Mouse (Mus musculus): ENCODE measurements around the gene Akna. TPM values are rescaled to one million over a fixed set of nuclear protein-coding genes. Genes with fewer than 3 reads are reported as not detected.

Gene Akna
- polyA plus RNA-seq, 1 experiment from 2014 or later, result 10.4 TPM

DNA sequence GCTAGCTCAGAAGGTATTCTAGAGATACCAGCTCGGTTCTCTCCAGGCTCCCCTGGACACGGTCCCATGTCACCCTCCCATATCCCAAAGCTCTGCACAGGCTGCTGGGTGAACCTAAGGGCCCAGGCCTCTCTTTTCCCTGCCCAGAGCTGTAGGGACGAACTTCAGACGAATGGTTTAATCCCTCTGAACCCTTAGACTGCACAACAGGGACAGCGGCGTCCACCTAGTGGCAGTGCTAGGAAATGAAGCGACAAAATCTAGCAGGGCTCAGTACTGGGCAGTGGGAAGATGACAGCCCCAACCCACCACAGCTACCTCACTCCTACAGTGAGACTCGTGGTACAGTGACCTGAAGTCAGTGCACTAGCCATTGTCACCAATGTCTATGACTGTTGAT, 5.5 kb upstream of the Akna start:
- Histone ChIP-seq H3K4me1 (peaks cover 44% of the 10 kb centered on the region), H3K9ac (no peak overlapping the region), H3K4me2 (replicated peaks) (peak overlapping the region; percentile 84), H3K36me3 (no peaks in the 10 kb centered on the region), H3K9me3 (replicated peaks) (no peaks in the 10 kb centered on the region), H3K27me3 (no peaks in the 10 kb centered on the region), H3K4me3 (no peak overlapping the region), H3K27ac (no peak overlapping the region)
- peak; percentile 47 for ATAC-seq (ENCODE audit: low FRiP score)
- 6% methylated on average over 8 of the region's 8 CpGs for WGBS

DNA sequence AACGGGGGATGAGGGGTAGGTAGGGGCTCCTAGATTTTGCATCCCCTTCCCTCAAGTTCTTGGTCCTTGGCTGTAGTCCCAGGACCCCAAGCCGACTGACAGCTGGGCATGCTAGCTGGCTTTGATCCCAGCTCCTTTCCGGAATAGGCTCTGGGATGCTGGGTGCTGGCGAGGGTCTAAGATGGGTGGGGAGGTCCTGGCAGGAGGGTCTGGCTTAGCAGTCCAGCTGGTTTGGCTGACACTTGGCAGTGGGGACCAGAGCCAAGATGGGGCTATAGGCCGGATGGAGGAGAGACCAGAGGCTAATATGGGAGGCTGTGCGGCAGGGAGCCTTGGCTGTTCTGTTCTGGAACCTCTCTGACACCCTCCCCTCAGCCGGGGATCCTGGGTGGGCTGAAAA, 5.1 kb upstream of the Akna start:
- H3K9me3 ChIP-seq (replicated peaks), result no peaks in the 10 kb centered on the region
- no peak overlapping the region for H3K4me3 ChIP-seq
- peak overlapping the region; percentile 84 for H3K4me2 ChIP-seq (replicated peaks)
- H3K9ac ChIP-seq, result no peak overlapping the region
- H3K27me3 ChIP-seq, result no peaks in the 10 kb centered on the region
- H3K27ac ChIP-seq, result no peak overlapping the region
- 63% methylated on average over 7 of the region's 7 CpGs for WGBS
- no peak for ATAC-seq (ENCODE audit: low FRiP score)
- H3K4me1 ChIP-seq, result peaks cover 48% of the 10 kb centered on the region
- no peaks in the 10 kb centered on the region for H3K36me3 ChIP-seq

GRCm38 (mm10) chr4:63405683-63406082, 2.5 kb upstream of the Akna start:
- ATAC-seq (ENCODE audit: low FRiP score), result no peak

DNA sequence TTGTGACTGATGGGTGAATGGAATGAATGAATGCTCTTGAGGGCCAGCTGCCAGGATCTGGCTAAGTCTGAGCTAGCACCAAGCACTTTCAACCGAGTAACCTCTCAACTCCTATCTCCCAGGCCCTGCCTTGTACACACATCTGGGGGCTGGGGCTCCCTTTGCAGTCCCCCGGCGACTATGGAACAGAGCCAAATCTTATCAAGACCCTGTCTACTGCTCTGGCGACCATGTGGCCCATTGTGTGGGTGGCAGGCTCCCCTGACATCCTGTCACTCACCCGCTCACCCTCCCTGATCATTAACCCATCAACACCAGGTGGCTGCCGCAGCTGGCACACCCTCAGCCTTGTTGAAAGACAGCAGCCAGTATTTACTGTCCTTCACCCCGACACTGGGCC, 1.9 kb upstream of the Akna start:
- whole genome bisulfite sequencing, result 16% methylated on average over 7 of the region's 7 CpGs
- ATAC-seq (ENCODE audit: low FRiP score), result peak; percentile 19
- Histone ChIP-seq H3K4me1 (peaks cover 66% of the 10 kb centered on the region), H3K27ac (0 out of 2 replicates have a peak overlapping the region, but pooled peaks have one; percentile 32), H3K4me3 (no peak overlapping the region), H3K36me3 (no peaks in the 10 kb centered on the region), H3K27me3 (no peaks in the 10 kb centered on the region), H3K9ac (no peak overlapping the region), H3K9me3 (replicated peaks) (no peaks in the 10 kb centered on the region), H3K4me2 (replicated peaks) (no peak overlapping the region)

More at GRCm38 (mm10) chr4:63405683-63406082, 2.5 kb upstream of the Akna start:
- H3K9ac ChIP-seq, result no peak overlapping the region
- no peaks in the 10 kb centered on the region for H3K27me3 ChIP-seq
- H3K4me1 ChIP-seq, result peaks cover 63% of the 10 kb centered on the region
- WGBS, result 63% methylated on average over 4 of the region's 4 CpGs
- H3K4me3 ChIP-seq, result no peak overlapping the region
- H3K36me3 ChIP-seq, result no peaks in the 10 kb centered on the region
- H3K27ac ChIP-seq, result 0 out of 2 replicates have a peak overlapping the region, but pooled peaks have one; percentile 32
- no peak overlapping the region for H3K4me2 ChIP-seq (replicated peaks)
- no peaks in the 10 kb centered on the region for H3K9me3 ChIP-seq (replicated peaks)

- H3K9ac ChIP-seq, result no peak overlapping the region
These were observed 1.1 kb upstream of the Akna start for GRCm38 (mm10) chr4:63404205-63404604.

DNA sequence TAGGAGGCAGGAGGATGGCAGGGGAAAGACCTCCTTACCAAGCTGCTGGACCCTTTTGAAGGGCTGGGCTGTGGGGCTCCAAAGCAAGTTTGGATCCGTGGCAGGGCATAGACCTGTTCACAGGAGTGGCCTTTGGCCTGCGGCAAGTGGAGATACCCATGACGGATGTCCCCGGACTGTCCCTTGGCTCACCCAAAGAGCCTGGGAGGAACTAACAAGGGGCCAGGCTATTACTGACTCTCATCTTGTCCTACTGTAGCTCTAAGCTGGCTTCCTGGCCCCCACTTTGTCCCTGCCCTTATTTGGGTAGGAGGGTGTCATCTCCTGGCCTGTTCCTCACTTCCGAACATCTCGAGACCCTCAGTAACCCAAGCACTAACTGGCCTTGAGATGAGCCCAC, 596 bp downstream of the Akna start:
- H3K9me3 ChIP-seq (replicated peaks), result no peaks in the 10 kb centered on the region

More at GRCm38 (mm10) chr4:63404205-63404604, 1.1 kb upstream of the Akna start:
- ATAC-seq (ENCODE audit: low FRiP score), result no peak
- no peak overlapping the region for H3K27ac ChIP-seq
- no peaks in the 10 kb centered on the region for H3K27me3 ChIP-seq
- no peak overlapping the region for H3K4me3 ChIP-seq
- peak overlapping the region; percentile 39; the same call in 1 of the 2 replicates for H3K4me2 ChIP-seq (replicated peaks)
- peaks cover 67% of the 10 kb centered on the region for H3K4me1 ChIP-seq
- 78% methylated on average over 7 of the region's 7 CpGs for WGBS
- H3K36me3 ChIP-seq, result no peaks in the 10 kb centered on the region
- H3K9me3 ChIP-seq (replicated peaks), result no peaks in the 10 kb centered on the region

GRCm38 (mm10) chr4:63402056-63402455, 1.1 kb downstream of the Akna start:
- Histone ChIP-seq H3K4me2 (replicated peaks) (peak overlapping the region; percentile 39; the same call in 1 of the 2 replicates), H3K9me3 (replicated peaks) (no peaks in the 10 kb centered on the region), H3K4me3 (no peak overlapping the region), H3K9ac (0 out of 2 replicates have a peak overlapping the region, but pooled peaks have one; percentile 4), H3K36me3 (no peaks in the 10 kb centered on the region), H3K27me3 (no peaks in the 10 kb centered on the region), H3K4me1 (peaks cover 58% of the 10 kb centered on the region), H3K27ac (no peak overlapping the region)
- ATAC-seq (ENCODE audit: low FRiP score), result no peak
- 93% methylated on average over 10 of the region's 10 CpGs for WGBS

More for the DNA sequence above, 596 bp downstream of the Akna start:
- no peak overlapping the region for H3K9ac ChIP-seq
- H3K4me3 ChIP-seq, result peak overlapping the region; percentile 16; the same call in 1 of the 2 replicates
- ATAC-seq (ENCODE audit: low FRiP score), result peak; percentile 1; the same call in 1 of the 2 replicates
- 69% methylated on average over 6 of the region's 6 CpGs for WGBS
- H3K27ac ChIP-seq, result peak overlapping the region; percentile 83
- no peaks in the 10 kb centered on the region for H3K36me3 ChIP-seq
- no peaks in the 10 kb centered on the region for H3K27me3 ChIP-seq
- peaks cover 58% of the 10 kb centered on the region for H3K4me1 ChIP-seq
- H3K4me2 ChIP-seq (replicated peaks), result peak overlapping the region; percentile 39

- Histone ChIP-seq H3K27me3 (no peaks in the 10 kb centered on the region), H3K4me1 (peaks cover 58% of the 10 kb centered on the region), H3K9me3 (replicated peaks) (no peaks in the 10 kb centered on the region), H3K4me3 (no peak overlapping the region), H3K4me2 (replicated peaks) (no peak overlapping the region), H3K27ac (no peak overlapping the region), H3K9ac (0 out of 2 replicates have a peak overlapping the region, but pooled peaks have one; percentile 4), H3K36me3 (no peaks in the 10 kb centered on the region)
- 87% methylated on average over 6 of the region's 6 CpGs for WGBS
- no peak for ATAC-seq (ENCODE audit: low FRiP score)
These were observed 1.5 kb downstream of the Akna start for GRCm38 (mm10) chr4:63401620-63402019.

DNA sequence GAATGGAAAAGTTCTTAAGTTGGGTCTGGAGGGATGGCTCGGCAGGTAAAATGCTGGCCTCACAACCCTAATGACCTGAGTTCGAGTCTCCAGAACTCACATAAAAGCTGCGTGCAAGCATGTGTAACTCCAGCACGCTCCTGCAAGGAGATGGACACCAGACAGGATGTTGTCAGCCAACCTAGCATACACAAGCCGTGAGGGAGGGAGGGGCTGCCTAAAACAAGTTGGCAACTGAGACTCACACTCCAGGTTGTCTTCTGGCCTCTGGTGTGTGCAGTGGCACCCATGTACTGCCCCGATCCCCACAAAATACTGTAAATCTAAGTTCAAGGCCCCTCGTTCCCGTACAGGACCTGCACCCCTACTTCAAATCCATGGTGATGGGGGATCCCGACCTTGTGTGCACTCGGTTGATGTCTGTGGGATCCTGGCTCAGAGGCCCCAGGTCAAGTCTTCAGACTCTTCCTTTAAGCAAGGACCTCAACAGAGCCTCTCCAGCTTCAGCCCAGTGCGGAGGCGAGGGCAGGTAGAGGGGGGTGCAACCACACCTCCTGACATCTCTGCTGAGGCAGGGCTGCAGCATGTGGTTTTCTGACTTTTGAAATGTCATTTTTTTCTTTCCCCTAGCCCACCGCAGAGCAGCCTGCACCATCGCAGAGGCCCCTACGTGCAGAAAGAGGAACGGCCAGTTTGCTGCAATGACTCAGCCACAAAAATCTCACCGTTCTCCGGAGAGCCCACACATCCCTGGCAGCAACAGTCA, 2.4 kb downstream of the Akna start:
- Histone ChIP-seq H3K4me3 (no peak overlapping the region), H3K27ac (no peak overlapping the region), H3K36me3 (no peaks in the 10 kb centered on the region), H3K4me2 (replicated peaks) (no peak overlapping the region), H3K9ac (no peak overlapping the region), H3K9me3 (replicated peaks) (no peaks in the 10 kb centered on the region), H3K4me1 (peaks cover 56% of the 10 kb centered on the region), H3K27me3 (no peaks in the 10 kb centered on the region)
- WGBS, result 89% methylated on average over 18 of the region's 18 CpGs
- no peak for ATAC-seq (ENCODE audit: low FRiP score)

- 0 out of 2 replicates have a peak overlapping the region, but pooled peaks have one; percentile 36 for H3K27ac ChIP-seq
- H3K27me3 ChIP-seq, result no peaks in the 10 kb centered on the region
- no peak overlapping the region for H3K9ac ChIP-seq
- H3K4me1 ChIP-seq, result peaks cover 47% of the 10 kb centered on the region
- peaks cover 7% of the 10 kb centered on the region for H3K36me3 ChIP-seq
- no peak overlapping the region for H3K4me2 ChIP-seq (replicated peaks)
- H3K9me3 ChIP-seq (replicated peaks), result no peaks in the 10 kb centered on the region
- H3K4me3 ChIP-seq, result no peak overlapping the region
- 60% methylated on average over 6 of the region's 8 CpGs for WGBS
- ATAC-seq (ENCODE audit: low FRiP score), result no peak
These were observed 3.4 kb downstream of the Akna start for GRCm38 (mm10) chr4:63399691-63400270.

DNA sequence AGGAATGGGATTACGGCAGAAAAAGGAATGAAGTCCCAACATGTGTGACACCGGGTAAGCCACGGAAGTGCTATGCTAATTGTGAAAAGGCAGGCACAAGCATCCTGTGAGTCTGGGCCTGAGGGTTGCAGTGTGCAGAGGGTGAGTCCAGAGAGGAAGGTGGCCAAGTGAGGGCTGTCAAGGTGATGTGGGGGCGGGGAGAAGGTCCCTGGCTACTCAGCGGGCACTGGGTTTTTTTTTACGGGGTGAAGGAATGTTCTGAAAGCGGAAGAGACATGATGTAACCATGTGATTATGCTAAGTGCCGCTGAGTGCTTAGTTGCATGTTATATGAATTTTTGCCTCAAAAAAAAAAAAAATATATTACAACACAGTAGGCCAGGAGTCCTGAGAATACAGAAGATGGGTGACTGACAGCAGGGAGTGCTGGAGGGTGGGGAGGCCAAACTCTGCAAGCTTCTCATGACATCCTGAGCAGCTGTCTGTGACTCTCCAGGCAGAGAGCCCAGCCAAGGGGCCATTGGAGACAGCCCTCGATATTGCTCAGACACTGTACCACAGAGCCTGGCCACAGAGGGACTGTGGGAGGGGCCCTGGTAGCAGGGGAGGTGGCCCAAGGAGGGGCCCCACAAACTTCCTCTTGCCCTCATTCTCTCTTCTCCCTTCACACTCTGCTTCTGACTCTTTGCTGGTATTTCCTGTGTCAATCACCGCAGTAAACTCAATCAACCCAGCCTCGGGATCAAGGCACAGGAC, 4.1 kb downstream of the Akna start:
- Histone ChIP-seq H3K9ac (no peak overlapping the region), H3K4me3 (no peak overlapping the region), H3K9me3 (replicated peaks) (no peaks in the 10 kb centered on the region), H3K36me3 (peaks cover 15% of the 10 kb centered on the region), H3K27me3 (no peaks in the 10 kb centered on the region), H3K4me1 (peaks cover 39% of the 10 kb centered on the region), H3K27ac (peak overlapping the region; percentile 36; the same call in 1 of the 2 replicates), H3K4me2 (replicated peaks) (no peak overlapping the region)
- 75% methylated on average over 11 of the region's 11 CpGs for WGBS
- ATAC-seq (ENCODE audit: low FRiP score), result no peak

DNA sequence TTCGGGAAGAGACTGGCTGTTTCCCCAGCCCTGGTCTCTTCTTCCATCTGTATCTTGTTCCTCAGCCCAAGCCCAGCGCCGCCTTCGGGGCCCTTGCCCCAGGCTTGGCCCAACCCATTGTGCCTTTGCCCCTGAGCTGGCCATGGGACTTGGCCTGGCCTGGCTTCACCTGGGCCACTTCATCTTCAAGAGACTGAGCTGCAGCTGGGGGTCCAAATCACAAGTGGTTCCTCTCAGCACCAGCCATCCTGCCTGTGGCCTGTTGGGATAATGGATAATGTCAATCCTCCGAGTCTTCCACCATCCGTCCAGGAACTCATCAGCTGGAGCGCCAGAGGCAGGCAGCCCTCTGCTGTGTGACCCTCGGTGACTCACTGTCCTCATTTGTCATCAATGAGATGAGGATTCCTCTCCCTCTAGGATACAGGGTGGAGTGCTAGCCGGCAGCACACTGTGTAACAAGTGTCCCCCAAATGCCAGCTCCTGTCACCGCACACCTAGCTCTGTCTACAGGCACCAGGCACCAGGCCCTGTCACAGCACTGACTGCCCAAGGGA, 5.1 kb downstream of the Akna start:
- Histone ChIP-seq H3K4me3 (no peak overlapping the region), H3K27ac (no peak overlapping the region), H3K9ac (no peak overlapping the region), H3K4me2 (replicated peaks) (no peak overlapping the region), H3K4me1 (peaks cover 30% of the 10 kb centered on the region), H3K9me3 (replicated peaks) (no peaks in the 10 kb centered on the region), H3K36me3 (peaks cover 16% of the 10 kb centered on the region), H3K27me3 (no peaks in the 10 kb centered on the region)
- WGBS, result 85% methylated on average over 10 of the region's 10 CpGs
- no peak for ATAC-seq (ENCODE audit: low FRiP score)

Measured in hindbrain, embryonic 12.5 days (tissue).